Mouse (Mus musculus) forebrain, embryonic 12.5 days (tissue): ENCODE measurements around the gene Prss22. TPM values are rescaled to one million over a fixed set of nuclear protein-coding genes. Genes with fewer than 3 reads are reported as not detected.

Experiments
- ATAC-seq: fragments of 200-750 bp; cut with Nextera tagmentation; 2 replicates; pipeline ENCODE4 v1.8.0; 2017; ENCODE audit warnings: moderate TSS enrichment; ENCODE audit not compliant: low FRiP score
- H3K27ac ChIP-seq: fragments of 300-500 bp; sonication (generic); 2 replicates; pipeline ENCODE4 v1.5.1; 2016; ENCODE audit warnings: mild to moderate bottlenecking
- H3K27me3 ChIP-seq: fragments of 300-500 bp; sonication (generic); 2 replicates; pipeline ENCODE4 v1.6.1; 2016; ENCODE audit warnings: mild to moderate bottlenecking
- H3K36me3 ChIP-seq: fragments of 300-500 bp; sonication (generic); replicated peaks from 2 replicates; pipeline ENCODE4 v1.6.1; 2016; ENCODE audit warnings: mild to moderate bottlenecking
- H3K4me1 ChIP-seq: fragments of 300-500 bp; sonication (generic); 2 replicates; pipeline ENCODE4 v1.6.1; 2016
- H3K4me2 ChIP-seq: fragments of 300-500 bp; sonication (generic); 2 replicates; pipeline ENCODE4 v1.6.1; 2016; ENCODE audit warnings: mild to moderate bottlenecking, moderate library complexity
- H3K4me3 ChIP-seq: fragments of 300-500 bp; sonication (generic); replicated peaks from 2 replicates; pipeline ENCODE4 v1.5.1; 2016; ENCODE audit warnings: mild to moderate bottlenecking
- H3K9ac ChIP-seq: fragments of 300-500 bp; sonication (generic); 2 replicates; pipeline ENCODE4 v1.6.1; 2016; ENCODE audit warnings: mild to moderate bottlenecking
- H3K9me3 ChIP-seq: fragments of 300-500 bp; sonication (generic); 2 replicates; pipeline ENCODE4 v1.6.1; 2016
- WGBS: fragments of 180-500 bp; shearing (Covaris S2); methylation state at CpG from one replicate; pipeline ENCODE4 v1.1.7; 2016; 5-methylcytosine and 5-hydroxymethylcytosine counted together
- polyA plus RNA-seq: library from polyadenylated mRNA; unstranded; fragments of >200 nt; fragmentation: Nextera tagmentation; extraction: Ambion mirVana; gene quantifications from 2 replicates; pipeline ENCODE4 v1.2.1, GENCODE M21; 2016

Prss22 gene
- 0.33 and 0.35 TPM in 2 replicates for polyA plus RNA-seq

- ATAC-seq, result no peak
- Histone ChIP-seq H3K27ac (no peak within 1 kb of the TSS), H3K36me3 (no peaks in the 10 kb centered on the region), H3K4me1 (peaks cover 9% of the 10 kb centered on the region), H3K4me3 (no peak within 1 kb of the TSS), H3K4me2 (no peak within 1 kb of the TSS), H3K9me3 (no peaks in the 10 kb centered on the region), H3K27me3 (peaks cover 5% of the 10 kb centered on the region; the same call in 1 of the 2 replicates), H3K9ac (no peak within 1 kb of the TSS)
- WGBS, result 73% methylated on average over 2 of the region's 2 CpGs
Measured at GRCm38 (mm10) chr17:23997901-23998300, at the start of gene Prss22. Prss22 (minus strand) TSS chr17:23998100.

GRCm38 (mm10) chr17:24046026-24046425 lies 48.1 kb upstream of the Prss22 start:
- Histone ChIP-seq H3K4me2 (no peak overlapping the region), H3K36me3 (peaks cover 43% of the 10 kb centered on the region), H3K27ac (no peak overlapping the region), H3K9ac (no peak overlapping the region), H3K27me3 (no peaks in the 10 kb centered on the region), H3K9me3 (no peaks in the 10 kb centered on the region), H3K4me1 (no peaks in the 10 kb centered on the region), H3K4me3 (no peak overlapping the region)
- ATAC-seq, result no peak
- WGBS, result 54% methylated on average over 5 of the region's 5 CpGs

- no peak overlapping the region for H3K4me3 ChIP-seq
- ATAC-seq, result no peak
- H3K27me3 ChIP-seq, result no peaks in the 10 kb centered on the region
- no peak overlapping the region for H3K4me2 ChIP-seq
- no peak overlapping the region for H3K9ac ChIP-seq
- H3K27ac ChIP-seq, result no peak overlapping the region
- H3K36me3 ChIP-seq, result peaks cover 39% of the 10 kb centered on the region
- 83% methylated on average over 10 of the region's 10 CpGs for WGBS
- H3K4me1 ChIP-seq, result no peaks in the 10 kb centered on the region
- H3K9me3 ChIP-seq, result no peaks in the 10 kb centered on the region
Measured at GRCm38 (mm10) chr17:24045608-24046007, 47.7 kb upstream of the Prss22 start.

GRCm38 (mm10) chr17:24044482-24044881 lies 46.6 kb upstream of the Prss22 start:
- H3K9ac ChIP-seq, result no peak overlapping the region
- ATAC-seq, result no peak
- peaks cover 28% of the 10 kb centered on the region for H3K36me3 ChIP-seq
- H3K27me3 ChIP-seq, result no peaks in the 10 kb centered on the region
- H3K9me3 ChIP-seq, result no peaks in the 10 kb centered on the region
- H3K4me3 ChIP-seq, result no peak overlapping the region
- no peak overlapping the region for H3K27ac ChIP-seq
- H3K4me2 ChIP-seq, result no peak overlapping the region
- 73% methylated on average over 5 of the region's 5 CpGs for WGBS
- no peaks in the 10 kb centered on the region for H3K4me1 ChIP-seq

GRCm38 (mm10) chr17:24037844-24038243 lies 39.9 kb upstream of the Prss22 start, which contains the start of gene Prss27:
Prss27 (plus strand) TSS chr17:24038144.
- Histone ChIP-seq H3K27me3 (no peaks in the 10 kb centered on the region), H3K4me3 (no peak within 1 kb of the TSS), H3K27ac (no peak within 1 kb of the TSS), H3K4me2 (no peak within 1 kb of the TSS), H3K4me1 (no peaks in the 10 kb centered on the region), H3K9me3 (no peaks in the 10 kb centered on the region), H3K9ac (no peak within 1 kb of the TSS), H3K36me3 (no peaks in the 10 kb centered on the region)
- no peak for ATAC-seq
- 70% methylated on average over 4 of the region's 4 CpGs for WGBS

GRCm38 (mm10) chr17:24037360-24037759 lies 39.5 kb upstream of the Prss22 start:
- Histone ChIP-seq H3K27me3 (no peaks in the 10 kb centered on the region), H3K9me3 (no peaks in the 10 kb centered on the region), H3K4me3 (no peak overlapping the region), H3K9ac (no peak overlapping the region), H3K27ac (no peak overlapping the region), H3K36me3 (no peaks in the 10 kb centered on the region), H3K4me1 (no peaks in the 10 kb centered on the region), H3K4me2 (no peak overlapping the region)
- no peak for ATAC-seq
- WGBS, result 81% methylated on average over 13 of the region's 13 CpGs

- Histone ChIP-seq H3K4me3 (no peak overlapping the region), H3K9ac (no peak overlapping the region), H3K27me3 (no peaks in the 10 kb centered on the region), H3K4me2 (no peak overlapping the region), H3K36me3 (no peaks in the 10 kb centered on the region), H3K27ac (no peak overlapping the region), H3K4me1 (no peaks in the 10 kb centered on the region), H3K9me3 (no peaks in the 10 kb centered on the region)
- 76% methylated on average over 6 of the region's 6 CpGs for whole genome bisulfite sequencing
- ATAC-seq, result no peak
Measured at GRCm38 (mm10) chr17:24036954-24037353, 39.1 kb upstream of the Prss22 start.

- Histone ChIP-seq H3K4me3 (no peak overlapping the region), H3K4me2 (no peak overlapping the region), H3K9ac (no peak overlapping the region), H3K4me1 (no peaks in the 10 kb centered on the region), H3K27ac (no peak overlapping the region), H3K27me3 (no peaks in the 10 kb centered on the region), H3K36me3 (no peaks in the 10 kb centered on the region), H3K9me3 (no peaks in the 10 kb centered on the region)
- 84% methylated on average over 7 of the region's 7 CpGs for WGBS
- no peak for ATAC-seq
Measured at GRCm38 (mm10) chr17:24035087-24035486, 37.2 kb upstream of the Prss22 start.

- Histone ChIP-seq H3K4me1 (no peaks in the 10 kb centered on the region), H3K27me3 (no peaks in the 10 kb centered on the region), H3K9me3 (no peaks in the 10 kb centered on the region), H3K9ac (no peak overlapping the region), H3K4me2 (no peak overlapping the region), H3K27ac (no peak overlapping the region), H3K4me3 (no peak overlapping the region), H3K36me3 (no peaks in the 10 kb centered on the region)
- 83% methylated on average over 7 of the region's 22 CpGs for WGBS
- ATAC-seq, result no peak
Measured at GRCm38 (mm10) chr17:24030551-24030950, 32.7 kb upstream of the Prss22 start.

- H3K9ac ChIP-seq, result no peak overlapping the region
- no peaks in the 10 kb centered on the region for H3K36me3 ChIP-seq
- H3K4me3 ChIP-seq, result no peak overlapping the region
- 84% methylated on average over 7 of the region's 7 CpGs for WGBS
- H3K27me3 ChIP-seq, result no peaks in the 10 kb centered on the region
- no peak for ATAC-seq
- no peak overlapping the region for H3K27ac ChIP-seq
- no peaks in the 10 kb centered on the region for H3K4me1 ChIP-seq
- no peak overlapping the region for H3K4me2 ChIP-seq
- no peaks in the 10 kb centered on the region for H3K9me3 ChIP-seq
Measured at GRCm38 (mm10) chr17:24029477-24029876, 31.6 kb upstream of the Prss22 start.

- ATAC-seq, result no peak
- Histone ChIP-seq H3K4me3 (no peak overlapping the region), H3K27me3 (no peaks in the 10 kb centered on the region), H3K4me2 (no peak overlapping the region), H3K36me3 (no peaks in the 10 kb centered on the region), H3K27ac (no peak overlapping the region), H3K9me3 (no peaks in the 10 kb centered on the region), H3K4me1 (no peaks in the 10 kb centered on the region), H3K9ac (no peak overlapping the region)
- WGBS, result 88% methylated on average over 5 of the region's 5 CpGs
Measured at GRCm38 (mm10) chr17:24021375-24022199, 23.7 kb upstream of the Prss22 start.

- Histone ChIP-seq H3K36me3 (no peaks in the 10 kb centered on the region), H3K4me2 (no peak overlapping the region), H3K27ac (no peak overlapping the region), H3K4me1 (no peaks in the 10 kb centered on the region), H3K9me3 (no peaks in the 10 kb centered on the region), H3K27me3 (no peaks in the 10 kb centered on the region), H3K9ac (no peak overlapping the region), H3K4me3 (no peak overlapping the region)
- ATAC-seq, result no peak
- 85% methylated on average over 6 of the region's 6 CpGs for WGBS
Measured at GRCm38 (mm10) chr17:24020696-24021095, 22.8 kb upstream of the Prss22 start.

- Histone ChIP-seq H3K4me3 (no peak overlapping the region), H3K36me3 (no peaks in the 10 kb centered on the region), H3K4me1 (no peaks in the 10 kb centered on the region), H3K9me3 (no peaks in the 10 kb centered on the region), H3K27ac (no peak overlapping the region), H3K4me2 (no peak overlapping the region), H3K9ac (no peak overlapping the region), H3K27me3 (no peaks in the 10 kb centered on the region)
- no peak for ATAC-seq
- 23% methylated on average over 14 of the region's 14 CpGs for WGBS
Measured at GRCm38 (mm10) chr17:24015727-24016126, 17.8 kb upstream of the Prss22 start.
